Mouse (Mus musculus) cerebellum, adult 18-20 months (tissue): ENCODE measurements around the gene Ccdc170.
A peak's percentile ranks its signal among the peaks of the same experiment; 100 is the strongest.

ENCODE experiments used
- DNase-seq, 2 experiments: peaks; one replicate each; pipeline ENCODE4 v3.0.0; 2021

Ccdc170 gene

DNA sequence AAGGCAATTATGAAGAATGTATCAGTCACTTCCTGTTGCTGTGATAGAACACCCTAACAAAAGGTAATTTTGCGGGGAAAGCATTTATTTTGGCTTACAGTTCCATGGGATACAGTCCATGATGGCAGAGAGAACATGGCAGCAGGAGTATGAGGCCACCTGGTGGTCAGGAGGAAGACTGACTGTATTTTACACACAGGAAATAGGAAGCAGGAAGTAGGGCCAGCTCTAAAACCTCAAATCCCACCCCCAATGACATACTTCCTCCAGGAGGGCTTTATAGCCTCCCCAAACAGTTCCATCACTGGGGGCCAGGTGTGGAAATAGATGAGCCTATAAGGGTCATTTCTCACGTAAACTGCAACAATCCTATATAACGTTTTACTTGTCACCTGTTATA, 39.8 kb downstream of the Ccdc170 start:
- no peak for DNase-seq

DNA sequence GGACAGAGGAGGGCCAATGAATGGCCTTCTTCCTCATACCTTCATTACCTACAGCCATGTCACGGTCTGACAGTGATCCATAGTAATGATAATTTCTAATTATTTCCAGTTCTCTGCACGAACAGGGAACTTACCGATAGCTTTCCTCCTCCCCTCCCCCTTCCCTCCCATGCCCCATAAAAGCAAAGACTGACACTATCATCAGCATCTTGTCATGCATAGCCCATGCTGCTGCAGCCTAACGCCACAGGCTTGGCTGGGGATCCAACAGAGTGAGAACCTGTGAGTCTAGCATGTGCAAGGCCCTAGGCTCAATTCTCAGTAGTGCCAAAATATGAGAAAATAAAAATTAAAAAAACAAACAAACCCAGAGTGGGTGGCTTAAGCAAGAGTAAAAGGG, 40.8 kb downstream of the Ccdc170 start:
- DNase-seq, result no peak

DNA sequence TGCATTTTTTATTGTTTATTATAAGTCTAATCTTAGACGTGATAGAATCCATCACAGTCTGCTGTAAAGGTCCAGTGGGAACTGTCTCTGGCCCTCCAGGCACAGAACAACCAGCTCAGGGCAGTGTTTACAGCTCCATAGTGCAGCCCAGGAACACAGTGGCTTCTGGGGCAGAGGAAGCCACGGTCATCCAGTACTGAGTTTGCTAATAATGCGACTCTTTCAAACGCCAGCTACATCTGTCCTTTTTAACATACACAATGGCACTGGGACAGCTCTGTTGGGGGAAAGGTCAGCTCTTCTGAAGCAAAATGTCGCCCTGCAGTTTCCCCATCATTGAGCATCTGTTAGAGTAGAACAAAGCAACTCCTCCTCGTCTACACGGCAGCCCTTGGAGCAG, 45.7 kb downstream of the Ccdc170 start:
- no peak for DNase-seq

DNA sequence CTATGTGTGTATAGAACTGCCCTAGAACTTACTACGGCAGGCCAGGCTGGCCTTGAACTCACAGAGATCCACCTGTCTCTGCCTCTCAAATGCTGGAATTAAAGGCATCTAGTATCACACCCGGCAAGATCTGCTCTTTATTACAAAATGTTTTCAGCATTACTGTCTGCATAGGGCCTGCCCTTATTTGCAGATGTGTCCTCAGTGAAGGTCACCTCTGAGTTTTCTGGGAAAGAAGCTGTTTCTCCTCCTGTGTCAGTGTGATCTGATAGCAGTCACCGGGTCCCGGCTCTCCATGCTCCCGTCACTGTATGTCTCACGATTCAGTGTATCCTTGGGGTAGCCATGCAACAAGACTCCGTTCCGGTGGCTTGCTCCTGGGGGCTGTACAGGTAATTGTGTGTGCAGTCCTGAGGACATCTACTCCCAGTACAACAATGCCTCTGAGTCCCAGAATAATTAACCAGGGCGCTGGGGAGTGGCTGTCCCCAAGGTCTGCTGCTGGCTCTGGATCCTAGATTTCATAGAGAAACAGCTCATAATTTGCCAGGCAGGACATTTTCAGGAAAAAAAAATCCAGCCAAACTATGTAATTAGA, 48.4 kb downstream of the Ccdc170 start:
- no peak for DNase-seq

DNA sequence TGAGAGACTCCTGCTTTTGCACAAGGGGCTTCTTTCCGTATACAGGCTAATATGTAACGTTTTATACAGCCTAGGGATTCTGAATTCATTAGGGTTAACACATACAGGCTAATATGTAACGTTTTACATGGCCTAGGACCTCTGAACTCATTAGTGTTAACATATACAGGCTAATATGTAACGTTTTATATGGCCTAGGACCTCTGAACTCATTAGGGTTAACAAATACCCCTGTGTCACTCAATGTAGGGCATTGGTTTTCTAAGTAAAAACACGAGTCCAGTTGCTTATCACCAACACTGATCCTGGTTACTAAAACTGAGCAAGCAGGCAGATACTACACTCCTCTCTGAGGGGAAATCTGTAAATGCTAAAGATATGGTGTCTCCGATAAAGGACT, 49.6 kb downstream of the Ccdc170 start:
- DNase-seq, result no peak

DNA sequence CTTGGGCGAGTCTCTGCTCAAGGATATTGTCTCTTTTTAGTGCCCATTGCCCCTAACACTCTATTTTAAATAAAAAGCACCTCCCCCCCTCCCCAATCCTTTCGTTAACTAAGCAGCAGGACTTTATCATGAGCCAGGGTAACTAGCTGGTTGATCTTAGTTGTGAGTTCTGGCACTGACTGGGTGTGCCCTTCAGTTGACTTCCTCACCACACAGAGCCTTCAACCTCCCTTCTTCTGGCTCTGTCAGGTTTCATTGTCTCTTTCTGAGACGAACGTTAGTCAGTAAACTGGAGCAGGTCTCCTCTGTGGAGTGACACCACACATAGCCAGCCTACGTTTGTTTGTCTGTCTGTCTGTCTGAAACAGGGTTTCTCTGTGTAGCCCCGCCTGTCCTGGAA, 50.4 kb downstream of the Ccdc170 start:
- DNase-seq, result no peak

DNA sequence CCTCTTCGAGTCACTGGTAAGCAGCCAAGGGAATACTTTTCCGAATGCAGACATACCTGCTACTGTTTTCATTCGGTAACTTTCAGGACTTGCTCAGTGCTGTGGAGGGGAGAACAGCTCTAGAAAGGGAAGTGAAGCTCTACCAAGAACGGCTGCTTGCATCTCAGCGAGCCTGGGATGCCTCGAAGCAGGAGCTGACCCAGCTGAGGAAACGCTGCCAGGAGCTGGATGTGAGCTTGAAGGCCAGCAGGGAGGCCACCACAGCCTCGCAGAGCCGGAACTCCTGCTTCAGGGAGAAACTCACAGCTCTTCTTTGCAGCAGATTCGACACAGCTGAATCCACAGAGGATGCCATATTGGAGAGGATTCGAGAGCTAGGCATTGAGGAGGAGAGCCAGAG, 51.6 kb downstream of the Ccdc170 start:
- DNase-seq, result no peak

DNA sequence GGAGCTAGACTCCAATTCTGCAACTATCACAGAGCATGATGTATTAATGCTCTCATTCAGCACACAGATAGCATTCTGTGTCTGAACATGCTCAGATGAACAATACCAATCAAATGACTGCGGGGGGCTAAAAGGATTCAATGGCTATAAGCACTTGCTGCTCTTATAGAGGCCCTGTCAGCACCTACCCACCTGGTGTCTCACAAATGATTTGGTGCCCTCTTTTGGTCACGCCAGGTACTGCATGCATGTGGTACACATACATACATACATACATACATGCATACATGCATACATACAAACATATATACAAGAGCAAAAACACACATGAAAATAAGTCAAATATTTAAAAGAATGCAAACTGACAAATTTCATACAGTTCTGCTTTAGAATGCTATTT, 63.2 kb downstream of the Ccdc170 start:
- DNase-seq, result no peak

DNA sequence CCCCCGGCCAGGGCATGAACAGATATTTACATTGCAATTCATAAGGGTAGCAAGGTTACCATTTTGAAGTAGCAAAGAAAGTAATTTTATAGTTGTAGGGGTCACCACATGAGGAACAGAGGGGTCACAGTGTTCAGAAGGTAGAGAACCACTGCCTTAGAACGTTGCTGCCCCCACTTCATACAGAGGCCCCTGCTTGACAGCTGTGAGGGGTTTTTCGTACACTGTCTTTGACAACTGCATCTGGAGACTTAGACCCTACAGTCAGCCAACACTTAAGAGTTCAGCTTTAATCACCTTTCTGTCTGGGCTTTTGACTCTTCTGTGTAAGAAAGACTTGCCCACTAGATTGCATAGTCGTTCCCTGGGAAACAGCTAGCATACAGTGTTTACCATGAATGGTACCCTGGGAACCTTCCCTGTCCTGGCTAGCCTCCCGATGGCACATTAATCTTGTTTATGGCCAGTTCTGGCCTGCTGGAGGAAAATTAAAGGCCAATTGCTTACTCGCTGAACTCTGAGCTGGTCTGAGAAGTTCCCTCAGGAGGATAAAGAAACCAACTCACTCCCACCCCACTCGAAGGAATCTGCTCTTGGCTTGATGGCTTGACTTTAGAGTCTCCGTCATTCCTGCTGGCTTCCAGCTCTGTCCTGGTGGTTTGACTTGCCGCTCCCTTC, 71.3 kb downstream of the Ccdc170 start:
- no peak for DNase-seq

DNA sequence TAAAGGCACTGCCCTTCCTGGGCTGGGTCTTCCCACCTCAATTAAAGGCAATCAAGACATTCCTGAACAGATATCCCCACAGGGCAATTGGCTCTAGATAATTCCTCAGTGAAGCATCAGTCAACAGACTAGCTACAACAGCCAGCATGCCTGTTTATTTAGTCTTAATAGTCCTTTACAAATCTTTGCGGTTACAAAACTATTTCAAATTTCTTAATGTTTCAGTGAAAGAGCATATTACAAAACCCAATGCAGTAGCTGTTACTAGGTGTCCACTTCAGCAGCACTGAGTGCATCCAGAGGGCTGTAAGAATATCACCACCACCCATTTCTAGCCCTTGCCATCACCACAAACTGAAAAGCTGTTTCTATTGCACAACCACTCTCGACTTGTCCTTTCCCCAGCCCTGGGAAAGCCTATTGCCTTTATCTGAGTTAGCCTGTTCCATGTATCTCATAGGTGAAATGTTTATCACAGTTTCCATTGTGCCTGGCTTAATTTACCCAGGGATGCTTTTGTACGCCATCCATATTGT, 74.6 kb downstream of the Ccdc170 start:
- no peak for DNase-seq

DNA sequence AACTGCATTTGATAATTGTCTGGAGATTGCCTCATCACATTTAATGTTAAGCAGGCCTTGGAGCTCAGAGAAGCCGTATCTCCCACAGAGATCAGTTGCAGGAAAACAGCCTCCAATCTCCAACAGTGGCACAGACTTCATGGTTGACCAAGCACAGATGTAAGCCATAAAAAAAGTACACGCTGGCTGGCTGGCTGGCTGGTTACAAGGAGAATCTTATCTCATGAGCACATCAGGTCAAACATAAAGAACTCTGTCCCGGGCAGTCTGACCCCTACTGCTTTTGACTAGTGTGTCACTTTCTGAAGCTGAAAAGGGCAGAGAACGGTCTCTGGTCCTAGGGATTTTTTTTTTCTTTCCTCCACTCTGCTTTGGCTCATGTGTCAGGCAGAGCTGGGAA, 76.8 kb downstream of the Ccdc170 start:
- no peak for DNase-seq

DNA sequence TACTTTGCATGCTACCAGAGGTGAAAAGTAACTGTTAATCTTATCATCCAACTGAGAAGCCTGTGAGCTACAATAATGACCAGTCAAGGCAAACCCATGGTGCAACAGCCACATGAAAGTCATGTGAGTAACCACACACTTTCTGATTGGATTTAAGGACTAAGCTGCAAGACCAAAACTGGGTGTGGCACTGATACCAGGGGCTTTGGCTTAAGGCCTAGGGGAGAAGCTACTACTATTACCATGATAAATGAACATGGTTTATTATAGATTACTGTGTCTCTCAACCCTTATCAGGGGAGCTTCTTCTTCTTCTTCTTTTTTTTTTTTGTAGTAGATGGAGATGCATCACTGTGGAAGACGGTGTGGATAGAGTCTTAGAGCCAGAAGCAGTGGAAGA, 82.8 kb downstream of the Ccdc170 start:
- no peak for DNase-seq

DNA sequence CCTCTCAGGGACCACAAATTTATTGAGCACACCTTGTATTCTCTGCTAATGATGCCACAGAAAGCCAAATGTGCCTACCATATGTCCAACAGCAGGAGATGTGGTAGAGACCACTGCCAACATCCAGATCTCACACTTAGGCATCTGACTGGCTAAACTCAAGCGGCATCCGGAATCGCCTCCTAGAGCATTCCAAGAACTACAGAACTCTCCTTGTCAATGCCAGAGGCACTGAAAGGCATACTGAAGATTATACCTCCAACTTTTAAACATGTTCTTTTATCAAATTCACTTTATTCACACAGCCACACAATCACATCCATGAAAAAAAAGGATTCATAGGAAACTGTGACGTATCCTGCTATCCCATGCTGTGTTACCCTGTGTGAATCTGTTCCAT, 88.5 kb downstream of the Ccdc170 start:
- DNase-seq, result peak in 1 of 2 experiments; percentile 9

DNA sequence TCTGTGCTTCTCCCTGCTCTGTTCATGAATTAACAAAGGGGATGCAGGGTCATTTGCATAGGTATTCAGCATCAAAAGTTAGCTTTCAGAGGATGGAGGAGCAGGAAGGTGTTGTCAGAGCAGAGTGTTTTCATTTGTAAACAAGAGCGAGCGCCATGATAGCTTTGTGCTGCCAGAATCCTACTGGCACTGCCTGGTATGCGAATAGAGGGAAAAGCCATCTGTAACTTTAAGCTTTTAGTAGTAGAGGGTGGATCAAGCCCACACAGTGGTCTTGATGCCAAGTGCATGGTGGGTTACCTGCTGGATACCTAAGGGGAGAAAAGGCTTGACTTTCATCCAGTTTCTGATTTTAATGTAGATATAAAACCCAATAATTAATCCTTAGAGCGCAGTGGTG, 89.0 kb downstream of the Ccdc170 start:
- DNase-seq, result peak in 1 of 2 experiments; percentile 6

DNA sequence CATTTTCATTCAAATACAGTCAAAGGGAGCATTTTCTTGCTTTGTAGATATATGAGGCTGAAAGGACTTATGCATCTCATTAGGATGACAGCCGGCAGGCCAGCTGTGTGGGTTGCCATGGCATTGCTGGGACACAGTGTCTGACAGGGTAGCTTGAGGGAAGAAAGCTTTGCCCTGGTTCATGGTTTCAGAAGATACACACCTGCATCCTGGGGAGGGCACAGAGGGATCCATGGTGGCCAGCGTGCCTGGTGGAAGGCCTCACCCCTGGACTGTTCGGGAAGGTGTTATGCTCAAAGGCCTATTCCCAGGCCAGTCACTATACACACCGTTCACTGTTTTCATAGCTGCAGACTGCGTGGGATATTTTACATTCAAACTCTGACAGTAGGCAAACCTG, 99.6 kb downstream of the Ccdc170 start:
- no peak for DNase-seq

DNA sequence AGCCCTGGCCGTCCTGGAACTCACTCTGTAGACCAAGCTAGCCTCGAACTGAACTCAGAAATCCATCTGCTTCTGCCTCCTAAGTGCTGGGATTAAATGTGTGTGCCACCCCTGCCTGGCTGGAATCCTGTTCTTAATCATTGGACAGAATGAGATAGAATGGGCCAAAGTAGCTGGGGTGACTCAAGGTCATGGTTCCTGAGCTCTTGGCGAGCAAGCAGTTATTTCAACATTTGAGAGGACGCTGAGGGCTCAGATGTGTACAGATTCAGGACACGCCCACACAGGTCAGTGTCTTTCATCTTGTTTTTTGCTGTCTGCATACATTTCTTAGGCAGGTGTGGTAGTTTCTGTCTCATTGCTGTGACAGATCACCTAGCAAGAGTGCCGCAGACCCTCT, 104.4 kb downstream of the Ccdc170 start:
- no peak for DNase-seq

DNA sequence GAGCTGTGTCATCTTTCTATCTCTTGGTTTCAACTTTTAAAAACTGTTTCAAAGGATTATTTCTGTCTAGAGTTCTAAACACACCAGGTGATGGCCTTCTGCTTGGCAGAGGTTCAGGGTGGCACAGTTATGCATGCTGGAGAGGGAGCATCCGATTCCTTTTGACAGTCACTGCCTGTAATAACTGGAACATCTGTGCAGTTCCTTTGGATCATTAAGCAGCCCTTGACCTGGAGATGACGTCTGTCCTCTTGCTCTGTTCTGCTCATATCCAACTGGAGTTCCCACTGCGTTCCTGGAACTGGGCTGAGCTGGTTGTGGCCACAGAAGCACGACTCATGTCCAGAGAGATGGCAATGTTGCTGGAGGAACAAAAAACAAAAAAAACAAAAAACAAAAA, 107.3 kb downstream of the Ccdc170 start:
- no peak for DNase-seq

DNA sequence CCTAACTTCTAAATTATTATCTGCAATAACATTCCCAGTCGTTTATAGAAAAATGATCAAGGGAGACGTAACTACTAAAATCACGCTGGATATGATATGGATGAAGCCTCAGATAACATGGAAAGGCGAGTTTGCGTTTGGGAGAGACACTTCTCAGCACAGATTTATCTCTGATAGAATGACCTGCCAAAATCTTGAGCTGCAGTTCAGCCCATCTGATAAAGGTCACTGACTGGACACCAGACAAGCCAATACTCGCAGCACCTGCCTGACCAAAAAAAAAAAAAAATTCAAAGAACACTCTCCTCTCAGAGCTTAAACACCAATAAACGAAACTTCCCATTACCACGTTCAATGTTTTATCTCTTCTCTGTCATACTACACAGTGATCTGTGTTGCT, 108.7 kb downstream of the Ccdc170 start:
- DNase-seq, result no peak

DNA sequence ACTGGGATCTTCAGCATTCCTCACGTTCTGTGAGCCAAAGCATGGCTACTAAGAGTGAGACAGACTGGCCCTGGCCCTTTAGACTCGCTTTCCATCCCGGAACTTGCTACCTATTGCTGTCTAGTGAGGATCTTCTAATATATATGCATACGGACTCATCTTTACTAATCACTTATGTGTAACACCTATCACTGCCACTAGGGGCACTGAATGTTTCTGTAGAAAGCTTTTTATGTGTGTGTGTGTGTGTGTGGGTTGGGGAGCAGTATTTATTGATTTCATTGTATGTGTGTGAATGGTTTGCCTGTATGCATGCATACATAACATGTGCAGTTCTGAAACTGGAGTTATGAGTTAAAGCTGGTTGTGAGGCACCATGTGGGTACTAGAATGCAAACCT, 111.5 kb downstream of the Ccdc170 start:
- DNase-seq, result no peak

DNA sequence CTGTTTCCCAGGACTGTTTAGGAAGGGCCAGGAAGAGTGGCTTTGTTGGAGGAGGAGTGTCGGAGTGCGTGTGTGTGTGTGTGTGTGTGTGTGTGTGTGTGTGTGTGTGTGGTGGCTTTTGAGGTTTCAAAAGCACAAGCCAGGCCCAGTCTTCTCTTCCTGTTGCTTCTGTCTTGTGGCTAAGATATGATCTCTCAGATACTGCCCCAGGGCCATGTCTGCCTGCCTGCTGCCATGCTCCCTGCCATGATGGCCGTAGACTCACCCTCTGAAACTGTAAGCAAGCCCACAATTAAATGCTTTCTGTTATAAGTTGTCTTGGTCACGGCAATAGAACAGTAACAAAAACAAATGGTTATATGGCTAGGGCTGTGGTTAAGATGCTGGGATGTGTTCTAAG, 114.9 kb downstream of the Ccdc170 start:
- DNase-seq, result no peak

DNA sequence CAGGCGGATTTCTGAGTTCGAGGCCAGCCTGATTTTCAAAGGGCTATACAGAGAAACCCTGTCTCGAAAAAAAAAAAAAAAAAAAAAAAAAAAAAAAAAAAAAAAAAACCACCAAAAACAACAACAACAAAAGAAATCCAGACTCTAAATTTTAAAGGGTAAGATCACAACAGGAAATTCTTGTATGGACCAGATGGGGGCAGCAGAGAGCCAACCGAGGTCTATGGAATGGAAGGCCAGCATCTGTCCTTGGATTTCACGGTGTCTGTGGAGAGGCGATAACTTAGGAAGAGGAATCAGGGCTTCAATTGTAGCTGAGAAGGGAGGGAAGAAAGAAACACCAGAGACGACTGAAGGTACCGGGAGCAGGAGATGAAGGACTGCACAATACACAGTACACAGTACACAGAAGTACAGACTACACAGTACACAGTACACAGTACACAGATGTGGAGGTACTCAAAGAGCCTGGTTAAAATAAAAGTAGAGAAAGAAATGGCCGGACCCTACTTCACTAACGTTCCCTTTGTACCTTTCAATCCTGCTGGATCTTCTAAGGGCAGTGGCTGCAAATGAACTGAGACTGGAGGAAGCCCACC, 116.0 kb downstream of the Ccdc170 start:
- DNase-seq, result peak; percentile 41 to 60

DNA sequence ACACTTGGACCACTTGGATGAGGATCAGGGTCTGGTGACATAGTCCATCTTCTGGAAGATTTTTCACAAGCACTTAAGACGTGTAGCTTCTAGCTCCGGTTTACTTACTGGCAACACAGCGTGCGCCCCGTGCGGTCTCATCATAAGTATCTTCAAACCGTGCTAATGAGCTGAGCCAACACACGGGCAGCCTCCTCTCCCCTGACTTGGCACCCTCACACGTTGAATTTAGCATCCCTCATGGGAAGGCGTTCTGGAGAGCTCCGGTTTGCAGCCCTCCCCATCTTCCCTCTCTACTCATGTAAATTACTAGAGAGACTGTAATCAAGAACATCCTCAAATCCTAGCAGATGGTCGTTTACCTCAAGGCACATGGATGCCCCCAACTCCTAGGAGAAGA, 116.6 kb downstream of the Ccdc170 start:
- DNase-seq, result no peak

DNA sequence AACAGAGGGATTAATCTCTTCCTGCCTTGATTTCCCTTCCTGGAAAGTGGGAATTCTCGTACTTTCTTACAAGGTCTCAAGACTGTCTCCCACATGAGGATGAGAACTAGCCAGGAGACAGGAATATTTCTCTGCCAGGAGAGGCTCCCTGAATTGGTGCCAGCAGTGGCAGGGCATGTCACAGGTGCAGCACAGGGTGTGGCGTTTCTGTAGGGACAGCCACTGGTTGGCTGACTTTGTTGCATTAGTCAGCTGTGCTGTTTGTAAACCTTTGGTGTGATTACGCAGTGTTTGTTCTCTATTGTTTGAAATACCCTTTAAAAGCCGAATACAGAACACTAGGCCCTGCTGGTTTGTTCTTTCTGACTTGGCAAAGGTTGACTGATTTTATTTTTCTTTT, 117.3 kb downstream of the Ccdc170 start:
- DNase-seq, result peak in 1 of 2 experiments; percentile 4

DNA sequence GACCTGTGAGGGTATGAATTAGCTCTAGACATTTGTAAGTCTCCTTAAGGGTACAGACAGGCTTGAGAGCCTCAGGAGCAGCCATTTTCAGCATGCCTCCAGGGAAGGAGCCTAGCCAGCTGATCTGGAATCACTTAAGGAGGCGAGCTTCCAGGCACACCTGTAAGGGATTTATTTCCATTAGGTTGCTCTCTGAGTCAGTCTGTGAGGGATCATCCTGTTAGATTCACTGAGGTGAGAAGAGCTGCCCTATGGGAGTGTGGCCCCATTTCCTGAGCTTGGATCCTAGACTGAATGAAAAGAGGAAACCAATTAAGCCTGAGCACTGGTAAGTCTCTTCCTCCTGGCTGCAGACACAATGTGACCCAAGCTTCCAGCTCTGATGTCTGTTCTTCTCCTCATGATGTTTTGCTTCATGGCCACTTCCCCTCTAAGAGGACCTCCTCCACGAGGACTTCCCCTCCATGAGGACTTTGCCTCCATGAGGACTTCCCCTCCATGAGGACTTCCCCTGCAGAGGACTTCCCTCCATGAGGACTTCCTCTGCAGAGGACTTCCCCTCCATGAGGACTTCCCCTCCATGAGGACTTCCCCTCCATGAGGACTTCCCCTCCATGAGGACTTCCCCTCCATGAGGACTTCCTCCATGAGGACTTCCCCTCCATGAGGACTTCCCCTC, 118.6 kb downstream of the Ccdc170 start:
- DNase-seq, result no peak
